Mouse (Mus musculus) urinary bladder, postnatal 10 days (tissue): ENCODE measurements around the gene Dhdds.

ENCODE experiments used
- DNase-seq: peaks from one replicate; pipeline ENCODE4 v3.0.0; 2022; ENCODE audit warnings: low spot score

Gene Dhdds

GRCm38 (mm10) chr4:134000466-134001438 is at the start of gene Dhdds:
Dhdds (minus strand) TSS chr4:134000918.
- peak; percentile 73 for DNase-seq

GRCm38 (mm10) chr4:134047648-134048047 is 46.9 kb upstream of the Dhdds start:
- no peak for DNase-seq

- no peak for DNase-seq
Measured at GRCm38 (mm10) chr4:134043041-134043440, 42.3 kb upstream of the Dhdds start.

- DNase-seq: no peak
Measured at GRCm38 (mm10) chr4:134041317-134042123, 40.8 kb upstream of the Dhdds start.

GRCm38 (mm10) chr4:134035953-134036352 is 35.2 kb upstream of the Dhdds start:
- DNase-seq: peak; percentile 33

GRCm38 (mm10) chr4:134025802-134026201 is 25.1 kb upstream of the Dhdds start:
- no peak for DNase-seq

GRCm38 (mm10) chr4:134020621-134021020 is 19.9 kb upstream of the Dhdds start:
- no peak for DNase-seq

GRCm38 (mm10) chr4:134019641-134020351 is 19.1 kb upstream of the Dhdds start:
- no peak for DNase-seq

GRCm38 (mm10) chr4:134019210-134019609 is 18.5 kb upstream of the Dhdds start:
- no peak for DNase-seq

GRCm38 (mm10) chr4:134018779-134019145 is 18.0 kb upstream of the Dhdds start, which contains the start of gene Lin28a:
Lin28a (minus strand) TSS chr4:134018841.
- no peak for DNase-seq

GRCm38 (mm10) chr4:134018038-134018778 is 17.5 kb upstream of the Dhdds start:
- DNase-seq: no peak

GRCm38 (mm10) chr4:134017201-134017865 is 16.6 kb upstream of the Dhdds start:
- DNase-seq: no peak

- no peak for DNase-seq
Measured at GRCm38 (mm10) chr4:134016767-134017166, 16.0 kb upstream of the Dhdds start.

GRCm38 (mm10) chr4:134016208-134016607 is 15.5 kb upstream of the Dhdds start:
- no peak for DNase-seq

- no peak for DNase-seq
Measured at GRCm38 (mm10) chr4:134012858-134013528, 12.3 kb upstream of the Dhdds start.

GRCm38 (mm10) chr4:134011450-134012414 is 11.0 kb upstream of the Dhdds start:
- no peak for DNase-seq

- no peak for DNase-seq
Measured at GRCm38 (mm10) chr4:134009709-134010108, 9.0 kb upstream of the Dhdds start.

GRCm38 (mm10) chr4:134006845-134007244 is 6.1 kb upstream of the Dhdds start:
- DNase-seq: no peak
